Comparison of ENCODE assay signal across 9 mouse cellular contexts in the genomic region with DNA sequence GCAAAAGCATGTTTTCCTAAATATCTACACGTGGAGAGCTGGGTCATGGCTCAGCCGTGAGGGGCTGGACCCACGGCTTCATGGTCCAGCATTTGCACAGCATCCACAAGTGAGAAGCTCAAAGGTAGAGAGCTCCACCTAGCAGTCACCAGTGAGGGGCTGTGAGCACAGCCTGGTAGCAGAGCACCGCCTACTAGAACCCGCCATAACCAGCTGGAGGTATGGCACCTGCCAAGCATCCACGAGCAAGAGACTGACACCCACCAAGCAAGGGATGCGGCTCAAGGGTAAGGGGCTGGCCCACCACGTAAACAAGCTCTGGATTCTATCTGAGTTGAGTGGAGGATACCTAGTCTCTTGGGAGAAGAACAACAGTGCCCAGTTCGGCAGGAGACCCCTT. TPM values are rescaled to one million over a fixed set of nuclear protein-coding genes. Genes with fewer than 3 reads are reported as not detected.
DNase-seq lines count a peak whose midpoint lies in the region; ATAC-seq and TF ChIP-seq lines count a peak whose summit lies in the region.
"Had no signal": no experiment of that assay in that cellular context is flagged by ENCODE, and none has a peak within 500 bp of the region (broad histone marks: within the 10 kb centered on the region; RNA-seq: fewer than 3 reads in every experiment).

No protein-coding gene starts in this region.

- no peak for TF ChIP-seq POLR2A in small intestine, adult 2 months (IDR thresholded peaks at IDR 0.05; ENCODE audit: low read depth, low read length)

- no peak for ATAC-seq in forebrain, embryonic 12.5 days (ENCODE audit: low FRiP score)

- 84% methylated on average over 9 of the region's 9 CpGs for WGBS in forebrain, embryonic 12.5 days
- WGBS in small intestine, adult 2 months, result 73% methylated on average over 9 of the region's 9 CpGs

- TF ChIP-seq CTCF in small intestine, adult 2 months (IDR thresholded peaks at IDR 0.05; ENCODE audit: extremely low read depth, insufficient read length, insufficient replicate concordance, low read depth, low read length), result no peak

- peak overlapping the region; percentile 90 for H3K4me2 ChIP-seq in forebrain, embryonic 12.5 days

- H3K4me1 ChIP-seq in forebrain, embryonic 12.5 days, result peaks cover 27% of the 10 kb centered on the region
- H3K4me1 ChIP-seq in small intestine, adult 2 months (ENCODE audit: control insufficient read depth, insufficient read depth, insufficient read length, low read length), result peaks cover 9% of the 10 kb centered on the region

- peak overlapping the region; percentile 88 for H3K9ac ChIP-seq in forebrain, embryonic 12.5 days

- H3K27me3 ChIP-seq in forebrain, embryonic 12.5 days, result no peaks in the 10 kb centered on the region
- H3K27me3 ChIP-seq in small intestine, adult 2 months (ENCODE audit: control insufficient read depth, insufficient read depth, low read length), result no peaks in the 10 kb centered on the region

- H3K27ac ChIP-seq in forebrain, embryonic 12.5 days, result no peak overlapping the region
- no peak overlapping the region for H3K27ac ChIP-seq in small intestine, adult 2 months (ENCODE audit: insufficient read depth, low read depth, low read length)

- H3K4me3 ChIP-seq in forebrain, embryonic 12.5 days (replicated peaks), result peak overlapping the region; percentile 88
- H3K4me3 ChIP-seq in small intestine, adult 2 months (ENCODE audit: low read depth, low read length), result peak overlapping the region; percentile 81

- H3K36me3 ChIP-seq in forebrain, embryonic 12.5 days (replicated peaks), result peaks cover 37% of the 10 kb centered on the region
- H3K36me3 ChIP-seq in small intestine, adult 2 months (ENCODE audit: control insufficient read depth, insufficient read depth, low read length), result peaks cover 13% of the 10 kb centered on the region

- DNase-seq in thymus, postnatal 14 days, result peak; percentile 41
- no peak for DNase-seq in thymus, postnatal 10 days (ENCODE audit: low spot score in 2 of 2)
- DNase-seq in kidney, postnatal 36 days, result peak; percentile 57 to 58
- DNase-seq in gastrocnemius, postnatal 36 days, result no peak
- DNase-seq in ovary, adult 18-20 months (ENCODE audit: low spot score), result no peak
- no peak for DNase-seq in cerebellum, postnatal 4 days (ENCODE audit: low spot score in 2 of 2)

- intact Hi-C loops in gastrocnemius, postnatal 36 days (cut with DNase I), result no loop called here

- no peaks in the 10 kb centered on the region for H3K9me3 ChIP-seq in forebrain, embryonic 12.5 days

RNA-seq across cellular contexts. Expression of a gene that starts 1.1 kb away (rescaled TPM):
- 240 and 256 TPM in 2 replicates for polyA plus RNA-seq in forebrain, embryonic 12.5 days (2016; fragmentation: Nextera tagmentation; extraction: Ambion mirVana)
- polyA plus RNA-seq in small intestine, adult 2 months (2012; rRNA removed), result 57.1 and 105 TPM in 2 replicates
- total RNA-seq in gastrocnemius, postnatal 36 days (2021), result 10 to 100 TPM; 13.8 to 14.6 TPM

RNA-seq across cellular contexts. Expression of a gene that starts 5.9 kb away (rescaled TPM):
- 5,523 and 5,537 TPM in 2 replicates for polyA plus RNA-seq in forebrain, embryonic 12.5 days (2016; fragmentation: Nextera tagmentation; extraction: Ambion mirVana)
- 1,857 and 2,336 TPM in 2 replicates for polyA plus RNA-seq in small intestine, adult 2 months (2012; rRNA removed)
- 100 to 1,000 TPM; 132 to 146 TPM for total RNA-seq in gastrocnemius, postnatal 36 days (2021)

RNA-seq across cellular contexts. Expression of a gene that starts 16.1 kb away (rescaled TPM):
- polyA plus RNA-seq in forebrain, embryonic 12.5 days (2016; fragmentation: Nextera tagmentation; extraction: Ambion mirVana), result 0.29 and 0.34 TPM in 2 replicates
- polyA plus RNA-seq in small intestine, adult 2 months (2012; rRNA removed), result 0.09 TPM in 1 of 2 replicates, not detected in the other
- total RNA-seq in gastrocnemius, postnatal 36 days (2021), result under 1 TPM in 1 of 2 experiments, not detected in 1; 0.39 TPM
- total RNA-seq: heart, adult 18-20 months had no signal

RNA-seq across cellular contexts. Expression of a gene that starts 21.1 kb away (rescaled TPM):
- polyA plus RNA-seq in forebrain, embryonic 12.5 days (2016; fragmentation: Nextera tagmentation; extraction: Ambion mirVana), result not detected in 2 replicates
- polyA plus RNA-seq in small intestine, adult 2 months (2012; rRNA removed), result 0.23 TPM in 1 of 2 replicates, not detected in the other
- total RNA-seq in gastrocnemius, postnatal 36 days (2021), result 1 to 10 TPM; 6.1 to 6.6 TPM

RNA-seq across cellular contexts. Expression of a gene that starts 23.1 kb away (rescaled TPM):
- polyA plus RNA-seq in forebrain, embryonic 12.5 days (2016; fragmentation: Nextera tagmentation; extraction: Ambion mirVana), result 3.0 and 3.6 TPM in 2 replicates
- polyA plus RNA-seq in small intestine, adult 2 months (2012; rRNA removed), result 0.34 and 0.41 TPM in 2 replicates
- total RNA-seq in gastrocnemius, postnatal 36 days (2021), result 10 to 100 TPM; 11.4 to 12.8 TPM

Comparison
In these comparisons a context has a peak if more than half of its experiments do, and no peak if none do; other contexts are left out.
1. DNase-seq: peak in thymus, postnatal 14 days (single experiment) and kidney, postnatal 36 days (2 of 2); none in thymus, postnatal 10 days (0 of 2), gastrocnemius, postnatal 36 days (0 of 2), ovary, adult 18-20 months (single experiment) and cerebellum, postnatal 4 days (0 of 2).